ENCODE assay signal across 17 mouse cellular contexts in genomic region chr14:25059351-25059750, GRCm38 (mm10).
"Had no signal": no experiment of that assay in that cellular context is flagged by ENCODE, and none has a peak within 500 bp of the region (broad histone marks: within the 10 kb centered on the region; RNA-seq: fewer than 3 reads in every experiment).

No protein-coding gene starts in this region.

- H3K4me2 ChIP-seq: limb, embryonic 12.5 days; liver, embryonic 13.5 days; lung, embryonic 15.5 days; midbrain, embryonic 13.5 days; neural tube, embryonic 12.5 days had no signal

- ATAC-seq: liver, postnatal 0 days; midbrain, embryonic 13.5 days had no signal

- DNase-seq: kidney, adult 11 months; kidney, adult 9 months; kidney, postnatal 36 days; layer of hippocampus, adult 9-11 months; layer of hippocampus, postnatal 36 days; liver; liver, embryonic 13.5 days; liver, postnatal 0 days; lung, postnatal 14 days; right cerebral cortex, postnatal 4 days; spleen, adult 18-20 months had no signal

- H3K4me3 ChIP-seq: limb, embryonic 12.5 days; liver, embryonic 13.5 days; lung, embryonic 15.5 days; midbrain, embryonic 13.5 days; myocyte; neural tube, embryonic 12.5 days had no signal

- H3K27ac ChIP-seq: kidney, postnatal 0 days; limb, embryonic 12.5 days; liver, embryonic 13.5 days; lung, embryonic 15.5 days; midbrain, embryonic 13.5 days; neural tube, embryonic 12.5 days had no signal

- H3K4me1 ChIP-seq: liver, embryonic 13.5 days had no signal

- H3K9me3 ChIP-seq: limb, embryonic 12.5 days; liver, embryonic 13.5 days; lung, embryonic 15.5 days; midbrain, embryonic 13.5 days; neural tube, embryonic 12.5 days had no signal

- H3K36me3 ChIP-seq: limb, embryonic 12.5 days; liver, embryonic 13.5 days; lung, embryonic 15.5 days; midbrain, embryonic 13.5 days; neural tube, embryonic 12.5 days had no signal

- H3K27me3 ChIP-seq: limb, embryonic 12.5 days; liver, embryonic 13.5 days; lung, embryonic 15.5 days; midbrain, embryonic 13.5 days; neural tube, embryonic 12.5 days had no signal

- H3K9ac ChIP-seq: limb, embryonic 12.5 days; liver, embryonic 13.5 days; liver, postnatal 0 days; lung, embryonic 15.5 days; midbrain, embryonic 13.5 days; neural tube, embryonic 12.5 days had no signal
